Mouse (Mus musculus): ENCODE results near the gene Pacsin2. TPM values are rescaled to one million over a fixed set of nuclear protein-coding genes. Genes with fewer than 3 reads are reported as not detected.
"Not testable (repeated sequence)": the region's sequence is repeated elsewhere in the genome, so short reads cannot be mapped to it uniquely, and the experiment has no call there.

Gene Pacsin2
- polyA plus RNA-seq, 1 experiment from 2014 or later: 20.5 TPM

GRCm38 (mm10) chr15:83382467-83382866 lies 81.9 kb downstream of the Pacsin2 start:
- Histone ChIP-seq H3K9ac (no peak overlapping the region), H3K27me3 (ENCODE audit: control insufficient read depth, insufficient read depth, low read length) (no peaks in the 10 kb centered on the region), H3K4me3 (replicated peaks; ENCODE audit: low read length) (no peak overlapping the region), H3K9me3 (ENCODE audit: control insufficient read depth, low read length) (no peaks in the 10 kb centered on the region), H3K36me3 (replicated peaks; ENCODE audit: control insufficient read depth, insufficient read depth) (no peaks in the 10 kb centered on the region), H3K27ac (no peak overlapping the region), H3K4me1 (replicated peaks; ENCODE audit: control insufficient read depth, insufficient read depth, low read length) (no peaks in the 10 kb centered on the region), H3K4me2 (replicated peaks) (no peak overlapping the region)
- DNase-seq (ENCODE audit: low spot score) (no peak), ATAC-seq (ENCODE audit: low FRiP score) (no peak)
- 98% methylated on average over 4 of the region's 4 CpGs for WGBS

GRCm38 (mm10) chr15:83377153-83377552 lies 87.3 kb downstream of the Pacsin2 start:
- WGBS: 79% methylated on average over 4 of the region's 4 CpGs
- ATAC-seq (ENCODE audit: low FRiP score) (no peak), DNase-seq (ENCODE audit: low spot score) (no peak)
- Histone ChIP-seq H3K9ac (no peak overlapping the region), H3K36me3 (replicated peaks; ENCODE audit: control insufficient read depth, insufficient read depth) (0 out of 2 replicates have a peak, but pooled peaks cover 3% of the 10 kb centered on the region), H3K9me3 (ENCODE audit: control insufficient read depth, low read length) (no peaks in the 10 kb centered on the region), H3K4me3 (replicated peaks; ENCODE audit: low read length) (no peak overlapping the region), H3K27ac (no peak overlapping the region), H3K4me2 (replicated peaks) (no peak overlapping the region), H3K27me3 (ENCODE audit: control insufficient read depth, insufficient read depth, low read length) (no peaks in the 10 kb centered on the region), H3K4me1 (replicated peaks; ENCODE audit: control insufficient read depth, insufficient read depth, low read length) (no peaks in the 10 kb centered on the region)

- Histone ChIP-seq H3K36me3 (replicated peaks; ENCODE audit: control insufficient read depth, insufficient read depth) (0 out of 2 replicates have a peak, but pooled peaks cover 3% of the 10 kb centered on the region), H3K4me3 (replicated peaks; ENCODE audit: low read length) (no peak overlapping the region), H3K9ac (no peak overlapping the region), H3K4me2 (replicated peaks) (no peak overlapping the region), H3K9me3 (ENCODE audit: control insufficient read depth, low read length) (no peaks in the 10 kb centered on the region), H3K27me3 (ENCODE audit: control insufficient read depth, insufficient read depth, low read length) (no peaks in the 10 kb centered on the region), H3K27ac (no peak overlapping the region), H3K4me1 (replicated peaks; ENCODE audit: control insufficient read depth, insufficient read depth, low read length) (no peaks in the 10 kb centered on the region)
- 73% methylated on average over 4 of the region's 4 CpGs for WGBS
- DNase-seq (ENCODE audit: low spot score) (peak; percentile 41), ATAC-seq (ENCODE audit: low FRiP score) (no peak)
These were observed 89.3 kb downstream of the Pacsin2 start for GRCm38 (mm10) chr15:83375136-83375535.

- Histone ChIP-seq H3K36me3 (replicated peaks; ENCODE audit: control insufficient read depth, insufficient read depth) (0 out of 2 replicates have a peak, but pooled peaks cover 3% of the 10 kb centered on the region), H3K9me3 (ENCODE audit: control insufficient read depth, low read length) (no peaks in the 10 kb centered on the region), H3K4me3 (replicated peaks; ENCODE audit: low read length) (no peak overlapping the region), H3K4me1 (replicated peaks; ENCODE audit: control insufficient read depth, insufficient read depth, low read length) (no peaks in the 10 kb centered on the region), H3K27ac (no peak overlapping the region), H3K4me2 (replicated peaks) (no peak overlapping the region), H3K27me3 (ENCODE audit: control insufficient read depth, insufficient read depth, low read length) (no peaks in the 10 kb centered on the region), H3K9ac (no peak overlapping the region)
- ATAC-seq (ENCODE audit: low FRiP score): no peak
- DNase-seq (ENCODE audit: low spot score): no peak
These were observed 90.3 kb downstream of the Pacsin2 start for GRCm38 (mm10) chr15:83374076-83374475.

GRCm38 (mm10) chr15:83368702-83369101 lies 95.7 kb downstream of the Pacsin2 start:
- not testable (repeated sequence) for H3K9me3 ChIP-seq (ENCODE audit: control insufficient read depth, low read length); H3K36me3 ChIP-seq (replicated peaks; ENCODE audit: control insufficient read depth, insufficient read depth); DNase-seq (ENCODE audit: low spot score); H3K27me3 ChIP-seq (ENCODE audit: control insufficient read depth, insufficient read depth, low read length); H3K27ac ChIP-seq; H3K4me2 ChIP-seq (replicated peaks); H3K4me3 ChIP-seq (replicated peaks; ENCODE audit: low read length); ATAC-seq (ENCODE audit: low FRiP score); H3K9ac ChIP-seq; H3K4me1 ChIP-seq (replicated peaks; ENCODE audit: control insufficient read depth, insufficient read depth, low read length)
- 79% methylated on average over 4 of the region's 4 CpGs for WGBS

- 84% methylated on average over 2 of the region's 2 CpGs for WGBS
- Histone ChIP-seq H3K9me3 (ENCODE audit: control insufficient read depth, low read length) (no peaks in the 10 kb centered on the region), H3K9ac (no peak overlapping the region), H3K36me3 (replicated peaks; ENCODE audit: control insufficient read depth, insufficient read depth) (no peaks in the 10 kb centered on the region), H3K4me3 (replicated peaks; ENCODE audit: low read length) (no peak overlapping the region), H3K27me3 (ENCODE audit: control insufficient read depth, insufficient read depth, low read length) (no peaks in the 10 kb centered on the region), H3K4me2 (replicated peaks) (no peak overlapping the region), H3K27ac (no peak overlapping the region), H3K4me1 (replicated peaks; ENCODE audit: control insufficient read depth, insufficient read depth, low read length) (no peaks in the 10 kb centered on the region)
- ATAC-seq (ENCODE audit: low FRiP score) (no peak), DNase-seq (ENCODE audit: low spot score) (no peak)
These were observed 96.1 kb downstream of the Pacsin2 start for GRCm38 (mm10) chr15:83368261-83368660.

- Histone ChIP-seq H3K27me3 (ENCODE audit: control insufficient read depth, insufficient read depth, low read length) (no peaks in the 10 kb centered on the region), H3K4me2 (replicated peaks) (peak overlapping the region; percentile 49), H3K36me3 (replicated peaks; ENCODE audit: control insufficient read depth, insufficient read depth) (no peaks in the 10 kb centered on the region), H3K27ac (no peak overlapping the region), H3K4me1 (replicated peaks; ENCODE audit: control insufficient read depth, insufficient read depth, low read length) (no peaks in the 10 kb centered on the region), H3K4me3 (replicated peaks; ENCODE audit: low read length) (peak overlapping the region; percentile 25), H3K9me3 (ENCODE audit: control insufficient read depth, low read length) (no peaks in the 10 kb centered on the region), H3K9ac (no peak overlapping the region)
- WGBS: 22% methylated on average over 46 of the region's 58 CpGs
- ATAC-seq (ENCODE audit: low FRiP score): peak; percentile 74
- DNase-seq (ENCODE audit: low spot score): peak; percentile 71
These were observed 97.4 kb downstream of the Pacsin2 start for GRCm38 (mm10) chr15:83366933-83367552.

GRCm38 (mm10) chr15:83365697-83366096 lies 98.7 kb downstream of the Pacsin2 start:
- ATAC-seq (ENCODE audit: low FRiP score) (no peak), DNase-seq (ENCODE audit: low spot score) (no peak)
- Histone ChIP-seq H3K4me2 (replicated peaks) (no peak overlapping the region), H3K27ac (no peak overlapping the region), H3K4me3 (replicated peaks; ENCODE audit: low read length) (no peak overlapping the region), H3K27me3 (ENCODE audit: control insufficient read depth, insufficient read depth, low read length) (no peaks in the 10 kb centered on the region), H3K36me3 (replicated peaks; ENCODE audit: control insufficient read depth, insufficient read depth) (no peaks in the 10 kb centered on the region), H3K9me3 (ENCODE audit: control insufficient read depth, low read length) (no peaks in the 10 kb centered on the region), H3K4me1 (replicated peaks; ENCODE audit: control insufficient read depth, insufficient read depth, low read length) (no peaks in the 10 kb centered on the region), H3K9ac (no peak overlapping the region)

GRCm38 (mm10) chr15:83364194-83364593 lies 100.2 kb downstream of the Pacsin2 start:
- no peak overlapping the region for H3K9ac ChIP-seq
- no peak overlapping the region for H3K4me2 ChIP-seq (replicated peaks)
- DNase-seq (ENCODE audit: low spot score) (no peak), ATAC-seq (ENCODE audit: low FRiP score) (no peak)
- H3K27ac ChIP-seq: no peak overlapping the region
- H3K27me3 ChIP-seq (ENCODE audit: control insufficient read depth, insufficient read depth, low read length): no peaks in the 10 kb centered on the region
- H3K4me1 ChIP-seq (replicated peaks; ENCODE audit: control insufficient read depth, insufficient read depth, low read length): no peaks in the 10 kb centered on the region
- no peaks in the 10 kb centered on the region for H3K36me3 ChIP-seq (replicated peaks; ENCODE audit: control insufficient read depth, insufficient read depth)
- WGBS: 74% methylated on average over 3 of the region's 3 CpGs
- H3K4me3 ChIP-seq (replicated peaks; ENCODE audit: low read length): no peak overlapping the region
- no peaks in the 10 kb centered on the region for H3K9me3 ChIP-seq (ENCODE audit: control insufficient read depth, low read length)

- H3K4me1 ChIP-seq (replicated peaks; ENCODE audit: control insufficient read depth, insufficient read depth, low read length); H3K27me3 ChIP-seq (ENCODE audit: control insufficient read depth, insufficient read depth, low read length); H3K27ac ChIP-seq; H3K9ac ChIP-seq; DNase-seq (ENCODE audit: low spot score); H3K36me3 ChIP-seq (replicated peaks; ENCODE audit: control insufficient read depth, insufficient read depth); H3K4me3 ChIP-seq (replicated peaks; ENCODE audit: low read length); H3K9me3 ChIP-seq (ENCODE audit: control insufficient read depth, low read length); ATAC-seq (ENCODE audit: low FRiP score); H3K4me2 ChIP-seq (replicated peaks): not testable (repeated sequence)
- 78% methylated on average over 1 of the region's 1 CpGs for WGBS
These were observed 101.6 kb downstream of the Pacsin2 start for GRCm38 (mm10) chr15:83362813-83363212.
